Mouse (Mus musculus): ENCODE measurements around the gene Adamtsl4. TPM values are rescaled to one million over a fixed set of nuclear protein-coding genes. Genes with fewer than 3 reads are reported as not detected.
"Not testable (repeated sequence)": the region's sequence is repeated elsewhere in the genome, so short reads cannot be mapped to it uniquely, and the experiment has no call there.

Gene Adamtsl4
- total RNA-seq, 2 experiments from 2014 or later: 13.3 to 13.4 TPM

DNA sequence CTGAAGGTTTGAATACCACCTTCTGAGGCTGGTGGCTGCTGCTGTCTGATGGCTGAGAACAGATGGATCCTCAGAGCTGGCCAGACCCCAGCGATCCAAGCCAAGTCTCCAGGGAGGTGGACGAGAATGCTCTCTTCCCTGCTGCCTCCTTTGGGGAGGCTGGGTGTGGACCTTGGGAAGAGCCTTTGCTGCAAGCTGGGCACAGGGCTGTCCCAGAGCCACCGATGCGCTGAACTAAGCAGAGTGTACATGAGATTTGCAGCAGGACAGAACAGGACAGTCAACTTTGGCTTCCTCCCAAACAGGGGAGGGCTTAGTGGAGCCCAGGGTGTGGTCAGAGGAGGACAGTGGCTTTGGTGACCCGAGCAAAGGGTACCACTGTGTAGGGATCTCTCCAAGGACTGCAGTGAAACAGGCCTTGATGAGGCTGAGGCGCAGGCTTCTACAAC, 12.5 kb upstream of the Adamtsl4 start:
- peak; percentile 48 for DNase-seq

DNA sequence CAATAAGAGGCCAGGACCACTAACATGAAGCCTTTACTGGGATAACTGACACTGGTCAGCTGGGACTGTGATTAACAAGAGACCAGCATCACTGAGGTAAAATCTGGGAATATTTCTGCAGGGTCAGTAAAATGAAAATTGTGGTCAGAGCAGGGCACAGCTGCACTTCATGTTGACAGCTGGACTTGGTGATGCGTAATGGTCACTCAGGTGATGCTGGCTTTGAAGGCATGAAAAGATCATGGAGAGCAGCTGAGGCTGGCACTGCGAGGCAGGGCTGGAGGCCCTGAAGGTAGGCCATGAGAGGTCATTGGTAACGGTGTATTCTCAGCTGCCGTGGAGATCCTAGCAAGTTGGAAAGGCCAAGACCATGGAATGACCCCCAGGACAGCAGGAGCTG, 10.6 kb upstream of the Adamtsl4 start:
- DNase-seq: no peak

DNA sequence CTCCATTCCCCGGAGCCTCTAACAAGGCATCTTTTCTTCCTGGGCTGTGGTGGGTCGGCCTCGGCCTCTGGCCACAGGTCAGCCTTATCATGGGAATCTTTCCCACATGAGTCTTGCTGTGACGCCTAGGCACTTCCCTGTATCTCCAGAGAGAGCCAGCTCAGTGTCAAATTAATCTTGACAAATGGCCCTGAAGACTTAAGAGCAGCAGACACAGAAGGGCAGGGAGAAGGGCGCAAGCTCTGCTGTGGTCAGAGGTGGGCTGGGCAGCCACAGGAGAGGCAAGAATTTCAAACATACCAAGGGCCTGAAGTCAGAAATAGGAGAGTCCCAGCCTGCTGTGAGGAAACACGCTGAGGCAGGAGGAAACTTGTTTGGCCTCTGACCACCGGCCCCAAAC, 8.6 kb upstream of the Adamtsl4 start:
- DNase-seq: peak; percentile 53

- DNase-seq: no peak
Observed at GRCm38 (mm10) chr3:95695796-95696195, 8.1 kb upstream of the Adamtsl4 start.

- no peak for DNase-seq
Observed at GRCm38 (mm10) chr3:95694808-95695703, 7.3 kb upstream of the Adamtsl4 start.

DNA sequence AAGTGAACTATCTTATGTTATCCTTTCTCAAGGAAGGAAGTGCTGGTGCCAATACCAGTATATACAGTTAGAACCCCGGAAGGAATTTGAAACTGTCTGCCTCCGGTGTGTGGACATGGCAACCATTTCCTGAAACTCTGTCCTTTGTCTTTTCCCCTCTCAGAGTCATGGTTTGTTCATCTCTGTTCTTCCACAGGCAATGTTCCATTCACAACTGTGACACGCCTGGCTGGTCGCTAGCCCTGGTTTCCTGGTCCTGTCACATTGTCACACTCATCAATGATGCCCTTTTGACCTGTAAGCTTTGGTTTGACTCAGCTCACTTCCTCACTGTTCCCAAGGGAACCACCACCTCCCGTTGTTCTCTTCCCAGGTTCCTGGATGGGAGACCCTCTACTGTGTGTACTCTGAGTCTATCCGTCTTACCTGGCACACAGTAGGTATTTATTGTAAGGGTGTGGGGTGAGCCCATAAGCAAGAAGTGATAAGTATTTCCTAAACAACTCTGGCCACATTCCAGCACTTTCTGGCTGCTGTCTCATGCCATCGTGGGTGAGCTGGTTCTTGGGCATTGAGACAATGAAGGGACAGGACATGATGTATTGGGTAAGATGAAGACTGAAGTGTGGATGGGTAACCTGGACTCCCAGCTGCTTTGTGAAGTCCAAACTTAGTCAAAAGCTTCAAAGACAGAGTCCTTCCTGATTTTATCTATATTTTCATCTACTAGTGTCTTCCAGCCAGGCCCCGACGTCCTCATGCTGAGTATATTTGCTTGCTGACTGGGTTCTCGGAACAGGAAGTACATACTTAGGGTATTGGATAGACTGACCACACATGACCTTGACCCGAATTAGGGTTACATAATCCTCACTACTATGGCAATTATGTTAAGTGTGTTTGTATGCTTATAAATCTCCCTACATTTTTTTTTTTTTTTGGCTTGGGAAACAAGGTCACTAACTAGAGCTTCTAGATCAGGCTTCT, 6.4 kb upstream of the Adamtsl4 start:
- DNase-seq: peak; percentile 31

DNA sequence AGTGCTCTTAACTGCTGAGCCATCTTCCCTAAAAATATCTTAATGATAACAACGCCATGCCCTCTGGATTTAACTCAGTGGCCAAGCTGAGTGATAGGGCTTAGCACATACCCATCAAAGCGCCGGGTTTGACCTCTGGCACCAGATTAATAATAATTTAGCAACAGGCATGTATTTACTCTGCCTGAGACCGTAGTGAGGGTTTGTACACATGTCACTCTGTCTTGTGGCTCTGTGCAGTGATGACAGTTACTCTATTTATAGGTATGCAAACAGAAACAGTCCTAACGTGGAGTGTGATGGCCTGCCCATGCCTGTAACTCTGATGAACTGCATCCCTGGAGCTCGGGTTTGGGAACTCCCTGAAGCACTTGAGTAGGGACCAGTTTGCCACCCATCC, 5.0 kb upstream of the Adamtsl4 start:
- no peak for DNase-seq

GRCm38 (mm10) chr3:95690552-95690951, 2.8 kb upstream of the Adamtsl4 start:
- not testable (repeated sequence) for DNase-seq

DNA sequence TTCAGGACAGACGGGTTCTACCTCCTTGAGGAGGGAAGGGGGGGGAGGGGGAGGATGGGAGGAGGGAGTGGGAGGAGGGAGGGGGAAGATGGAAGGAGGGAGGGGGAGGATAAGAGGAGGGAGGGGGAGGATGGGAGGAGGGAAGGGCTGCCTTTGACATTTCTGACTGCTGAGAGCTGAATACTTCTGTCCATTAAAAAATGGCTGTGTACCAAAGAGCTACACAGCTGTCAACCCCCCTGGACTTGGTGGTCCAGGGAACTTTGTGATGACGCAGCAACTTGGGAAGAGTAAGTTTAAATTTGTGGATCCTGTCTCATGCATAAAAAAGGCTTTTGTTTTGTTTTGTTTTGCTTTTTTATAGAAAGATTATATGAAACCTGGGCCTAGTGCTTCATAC, 2.2 kb upstream of the Adamtsl4 start:
- DNase-seq: no peak

DNA sequence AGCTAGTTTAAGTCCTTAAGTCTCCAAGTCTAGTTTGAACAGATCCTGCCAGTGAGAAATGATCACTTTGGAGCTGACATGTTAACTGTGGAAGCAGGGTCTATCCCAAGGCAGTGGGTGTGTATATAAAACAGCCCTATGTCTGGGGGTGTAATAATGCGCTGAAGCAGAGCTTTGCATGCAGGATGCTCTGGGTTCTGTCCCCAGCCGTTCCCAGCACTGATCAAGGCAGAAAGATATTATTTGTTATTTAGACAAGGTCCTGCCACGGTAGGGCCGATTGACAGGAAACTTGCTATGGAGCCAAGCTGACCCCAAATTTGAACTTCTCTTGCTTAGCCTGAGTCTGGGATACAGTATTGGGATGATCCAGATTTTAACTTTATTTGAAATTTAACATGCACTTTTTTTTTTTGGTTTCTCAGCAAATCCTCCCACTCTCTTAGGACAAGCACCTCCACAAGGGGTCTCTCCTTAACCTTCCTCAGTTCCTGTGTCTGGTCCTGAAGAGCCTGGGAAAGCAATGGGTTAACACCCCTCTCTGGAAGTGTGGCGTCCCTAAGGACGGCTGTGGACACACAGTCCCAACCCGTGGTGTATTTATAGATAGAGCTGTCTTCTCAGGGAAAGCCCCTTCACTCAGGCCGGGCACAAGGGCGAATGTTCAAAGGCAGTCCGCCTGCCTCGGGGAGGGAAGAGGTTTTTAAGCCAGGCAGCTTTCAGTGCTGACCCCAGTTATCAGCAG, 1.6 kb upstream of the Adamtsl4 start:
- no peak for DNase-seq

GRCm38 (mm10) chr3:95687168-95687523, 571 bp downstream of the Adamtsl4 start:
- peak; percentile 15 for DNase-seq

- DNase-seq: peak; percentile 5
Observed at GRCm38 (mm10) chr3:95686492-95687167, 1.1 kb downstream of the Adamtsl4 start.

DNA sequence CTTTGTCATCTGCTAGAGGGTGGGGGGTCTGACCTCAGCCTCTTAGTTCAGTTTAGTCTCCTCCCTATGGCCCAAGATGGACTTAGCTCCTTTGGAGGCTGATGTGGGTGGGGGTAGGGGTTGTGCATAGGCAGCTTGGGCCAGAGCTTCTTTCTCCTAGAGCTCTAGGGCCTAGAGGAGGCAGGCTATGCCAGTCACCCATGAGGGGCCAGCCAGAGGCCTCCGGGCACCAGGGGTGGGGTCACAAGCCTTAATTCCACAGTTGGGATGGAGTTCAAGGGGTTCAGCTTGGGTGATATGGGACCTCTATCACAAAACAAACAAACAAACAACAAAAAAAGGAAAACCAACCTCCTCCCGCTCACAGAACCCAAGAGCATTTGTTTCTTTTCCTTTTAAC, 2.0 kb downstream of the Adamtsl4 start:
- DNase-seq: peak; percentile 4

- DNase-seq: no peak
Observed at GRCm38 (mm10) chr3:95685301-95685700, 2.4 kb downstream of the Adamtsl4 start.

- no peak for DNase-seq
Observed at GRCm38 (mm10) chr3:95684846-95685245, 2.9 kb downstream of the Adamtsl4 start.

DNA sequence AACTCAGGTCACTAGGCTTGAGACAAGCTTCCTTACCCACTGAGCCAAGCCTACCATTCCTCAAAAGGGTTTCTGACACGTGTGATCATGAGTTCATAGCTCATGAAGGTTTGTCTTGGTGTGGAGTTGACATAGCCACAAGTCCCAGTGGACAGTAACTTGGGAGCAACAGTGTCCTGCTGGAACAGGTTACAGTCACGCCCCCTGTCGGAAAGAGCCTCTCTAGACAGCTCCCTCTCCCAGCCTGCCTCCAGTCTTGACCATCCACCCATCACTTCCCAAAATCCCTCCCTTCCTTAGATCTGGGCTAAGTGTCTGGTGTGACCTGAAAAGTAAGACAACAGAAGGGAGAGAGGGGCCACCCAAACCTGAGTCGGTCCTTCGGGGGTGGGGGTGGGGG, 4.8 kb downstream of the Adamtsl4 start:
- no peak for DNase-seq

DNA sequence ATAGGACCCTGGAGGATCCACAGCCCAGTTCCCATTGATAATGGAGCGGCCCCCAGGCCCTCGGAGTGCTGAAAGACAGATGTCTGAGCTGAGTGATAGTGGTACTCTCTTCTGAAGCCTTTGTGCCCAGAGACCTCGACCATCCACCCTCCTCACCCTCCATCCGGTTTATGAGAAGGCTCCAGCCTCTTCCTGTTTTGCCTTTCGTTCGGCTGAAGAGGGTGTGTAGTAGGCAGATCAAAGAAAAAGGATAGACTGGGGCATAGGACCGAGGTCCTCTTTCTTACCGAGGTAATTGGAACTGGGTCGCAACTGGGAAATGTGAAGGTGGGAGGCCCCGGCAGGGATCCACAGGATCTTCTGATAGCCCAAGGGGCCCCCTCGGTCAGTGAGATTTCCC, 6.4 kb downstream of the Adamtsl4 start:
- no peak for DNase-seq

DNA sequence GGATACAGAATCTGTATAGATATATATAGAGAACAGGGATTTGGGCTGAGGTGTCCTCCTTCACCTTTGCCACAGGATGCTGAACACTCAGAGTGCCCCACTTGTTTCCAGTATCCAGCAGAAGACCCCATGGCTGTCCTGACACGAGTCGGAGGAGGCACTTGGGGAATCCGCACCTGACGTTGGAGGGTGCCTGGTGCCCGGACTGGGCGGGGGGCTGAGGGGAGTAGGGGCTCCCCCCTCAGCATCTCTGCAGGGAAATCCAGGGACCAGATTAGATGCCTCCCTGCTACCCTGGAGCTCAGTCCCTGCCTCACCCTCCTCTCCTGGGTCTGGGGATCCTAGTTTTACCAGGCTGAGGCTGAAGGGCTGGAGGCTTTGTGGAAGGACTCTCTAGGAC, 7.0 kb downstream of the Adamtsl4 start:
- DNase-seq: no peak

DNA sequence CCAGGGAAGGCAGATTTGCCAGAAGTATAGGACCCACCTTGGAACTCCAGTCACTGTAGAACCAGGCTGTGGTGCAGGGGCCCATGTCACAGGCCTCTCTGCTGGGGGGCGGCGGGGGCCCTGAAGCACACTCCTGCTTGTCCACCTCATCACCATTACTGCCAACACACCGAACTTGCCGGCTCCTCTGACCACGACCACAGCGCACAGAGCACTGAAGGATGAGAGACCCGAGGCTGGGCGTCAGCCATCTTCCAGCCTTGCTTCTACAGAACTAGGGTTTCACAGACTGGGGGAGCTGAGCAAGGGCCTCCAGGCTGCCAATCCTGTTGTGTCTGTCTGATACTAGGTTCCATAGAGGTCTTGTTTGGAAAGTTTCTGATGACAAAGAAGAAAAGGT, 8.2 kb downstream of the Adamtsl4 start:
- no peak for DNase-seq

GRCm38 (mm10) chr3:95677420-95678090, 10.2 kb downstream of the Adamtsl4 start:
- DNase-seq: no peak

Data from adrenal gland, postnatal 10 days (tissue).